In genomic region chr5:100430076-100430390, GRCm38 (mm10) we compare ENCODE assay signal across 8 mouse cellular contexts. TPM values are rescaled to one million over a fixed set of nuclear protein-coding genes. Genes with fewer than 3 reads are reported as not detected.
DNase-seq lines count a peak whose midpoint lies in the region; ATAC-seq and TF ChIP-seq lines count a peak whose summit lies in the region.

No protein-coding gene starts in this region.

- no peaks in the 10 kb centered on the region for H3K27me3 ChIP-seq in embryonic facial prominence, embryonic 12.5 days
- no peaks in the 10 kb centered on the region for H3K27me3 ChIP-seq in intestine, embryonic 16.5 days (replicated peaks; ENCODE audit: control insufficient read depth, insufficient read depth, low read length)
- H3K27me3 ChIP-seq in neural tube, embryonic 12.5 days (replicated peaks), result no peaks in the 10 kb centered on the region

- H3K4me2 ChIP-seq in embryonic facial prominence, embryonic 12.5 days (replicated peaks), result peak overlapping the region; percentile 78
- H3K4me2 ChIP-seq in intestine, embryonic 16.5 days (ENCODE audit: low read depth, low read length), result peak overlapping the region; percentile 82
- peak overlapping the region; percentile 95 for H3K4me2 ChIP-seq in neural tube, embryonic 12.5 days (replicated peaks)

- ATAC-seq in embryonic facial prominence, embryonic 12.5 days (ENCODE audit: insufficient number of reproducible peaks, insufficient read depth, low FRiP score, low TSS enrichment), result no peak
- peak; percentile 11; the same call in 1 of the 2 replicates for ATAC-seq in intestine, embryonic 16.5 days
- ATAC-seq in neural tube, embryonic 12.5 days (ENCODE audit: low FRiP score, low read depth), result peak; percentile 35

- no peak for DNase-seq in lung, adult 2 months
- DNase-seq in lung, postnatal 4 days, result no peak
- DNase-seq in embryo, embryonic 10.5 days (ENCODE audit: low spot score), result no peak
- no peak for DNase-seq in ovary, postnatal 10 days (ENCODE audit: low spot score)
- DNase-seq in gastrocnemius, postnatal 10 days, result no peak

- H3K4me1 ChIP-seq in lung, adult 2 months (ENCODE audit: control insufficient read depth, insufficient read depth, low read length), result peaks cover 16% of the 10 kb centered on the region
- H3K4me1 ChIP-seq in embryonic facial prominence, embryonic 12.5 days, result peaks cover 34% of the 10 kb centered on the region
- peaks cover 29% of the 10 kb centered on the region for H3K4me1 ChIP-seq in intestine, embryonic 16.5 days (ENCODE audit: control insufficient read depth, insufficient read depth, low read length)
- H3K4me1 ChIP-seq in neural tube, embryonic 12.5 days, result peaks cover 36% of the 10 kb centered on the region

- peak overlapping the region; percentile 83 for H3K4me3 ChIP-seq in lung, adult 2 months (replicated peaks; ENCODE audit: extremely low read depth, low read depth, low read length)
- H3K4me3 ChIP-seq in embryonic facial prominence, embryonic 12.5 days, result peak overlapping the region; percentile 79
- peak overlapping the region; percentile 61 for H3K4me3 ChIP-seq in intestine, embryonic 16.5 days (ENCODE audit: low read length)
- peak overlapping the region; percentile 76 for H3K4me3 ChIP-seq in neural tube, embryonic 12.5 days

- TF ChIP-seq CTCF in lung, adult 2 months (IDR thresholded peaks at IDR 0.05; ENCODE audit: insufficient read depth, low read length), result no peak

- H3K9ac ChIP-seq in embryonic facial prominence, embryonic 12.5 days, result peak overlapping the region; percentile 73
- H3K9ac ChIP-seq in intestine, embryonic 16.5 days (ENCODE audit: low read depth, low read length), result peak overlapping the region; percentile 82
- H3K9ac ChIP-seq in neural tube, embryonic 12.5 days, result peak overlapping the region; percentile 86

- peak overlapping the region; percentile 92 for H3K27ac ChIP-seq in embryonic facial prominence, embryonic 12.5 days
- H3K27ac ChIP-seq in intestine, embryonic 16.5 days (ENCODE audit: low read length), result peak overlapping the region; percentile 87
- H3K27ac ChIP-seq in neural tube, embryonic 12.5 days, result peak overlapping the region; percentile 15; the same call in 1 of the 2 replicates

- no peak for TF ChIP-seq POLR2A in lung, adult 2 months (IDR thresholded peaks at IDR 0.05; ENCODE audit: borderline replicate concordance, extremely low read depth, low read depth, low read length)

- no peaks in the 10 kb centered on the region for H3K9me3 ChIP-seq in embryonic facial prominence, embryonic 12.5 days
- no peaks in the 10 kb centered on the region for H3K9me3 ChIP-seq in intestine, embryonic 16.5 days (ENCODE audit: control insufficient read depth, low read length)
- H3K9me3 ChIP-seq in neural tube, embryonic 12.5 days, result no peaks in the 10 kb centered on the region

- 3% methylated on average over 11 of the region's 11 CpGs for WGBS in lung, adult 2 months
- 5% methylated on average over 11 of the region's 11 CpGs for WGBS in embryonic facial prominence, embryonic 12.5 days
- 4% methylated on average over 11 of the region's 11 CpGs for WGBS in intestine, embryonic 16.5 days
- 6% methylated on average over 11 of the region's 11 CpGs for WGBS in neural tube, embryonic 12.5 days

- H3K36me3 ChIP-seq in embryonic facial prominence, embryonic 12.5 days, result peaks cover 30% of the 10 kb centered on the region
- peaks cover 2% of the 10 kb centered on the region; the same call in 1 of the 2 replicates for H3K36me3 ChIP-seq in intestine, embryonic 16.5 days (ENCODE audit: control insufficient read depth, insufficient read depth, low read length)
- peaks cover 27% of the 10 kb centered on the region for H3K36me3 ChIP-seq in neural tube, embryonic 12.5 days

RNA-seq across cellular contexts. Expression of gene Sec31a, which starts 14.0 kb away (rescaled TPM):
- 192 and 194 TPM in 2 replicates for polyA plus RNA-seq in lung, adult 2 months (2012; rRNA removed)
- 156 TPM in 2 replicates for polyA plus RNA-seq in embryonic facial prominence, embryonic 12.5 days (2016; fragmentation: Nextera tagmentation; extraction: Ambion mirVana)
- 183 and 215 TPM in 2 replicates for polyA plus RNA-seq in intestine, embryonic 16.5 days (2015; fragmentation: Nextera tagmentation; extraction: Ambion mirVana)
- polyA plus RNA-seq in neural tube, embryonic 12.5 days (2016; fragmentation: Nextera tagmentation; extraction: Ambion mirVana), result 108 and 112 TPM in 2 replicates
- 100 to 1,000 TPM in 1 of 2 experiments, 10 to 100 TPM in 1; 95.9 to 124 TPM for total RNA-seq in gastrocnemius, postnatal 10 days (2021)

Comparison
In these comparisons a context has a peak if more than half of its experiments do, and no peak if none do; other contexts are left out.
1. H3K27ac ChIP-seq: peak in every context shown above with its lines; median percentile 92 in embryonic facial prominence, embryonic 12.5 days; 87 in intestine, embryonic 16.5 days; 15 in neural tube, embryonic 12.5 days.